Mouse (Mus musculus) kidney, adult 9 months (tissue): ENCODE measurements at regions not wholly inside any gene's neighbourhood (a gene's known extent, or its start where the extent isn't known, plus 50 kb on each side); places are given as distances from the start of the nearest gene placed in this dataset.
"Not testable (repeated sequence)": the region's sequence is repeated elsewhere in the genome, so short reads cannot be mapped to it uniquely, and the experiment has no call there.

Experiments used
- DNase-seq: peaks from one replicate; pipeline ENCODE4 v3.0.0; 2022

DNA sequence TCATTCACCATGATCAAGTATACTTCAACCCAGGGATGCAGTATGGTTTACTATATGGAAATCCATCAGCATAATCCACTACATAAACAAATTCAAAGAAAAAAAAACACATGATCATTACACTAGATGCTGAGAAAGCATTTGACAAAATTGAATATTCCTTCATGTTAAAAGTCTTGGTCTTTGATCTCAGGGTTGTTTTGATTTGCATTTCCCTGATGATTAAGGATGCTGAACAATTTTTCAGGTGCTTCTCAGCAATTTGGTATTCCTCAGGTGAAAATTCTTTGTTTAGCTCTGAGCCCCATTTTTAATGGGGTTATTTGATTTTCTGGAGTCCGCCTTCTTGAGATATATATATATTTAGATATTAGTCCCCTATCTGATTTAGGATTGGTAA, 123.4 kb upstream of the Hsf2 start:
- DNase-seq: not testable (repeated sequence)
